Mouse (Mus musculus): ENCODE data around the gene Ccr10.

DNA sequence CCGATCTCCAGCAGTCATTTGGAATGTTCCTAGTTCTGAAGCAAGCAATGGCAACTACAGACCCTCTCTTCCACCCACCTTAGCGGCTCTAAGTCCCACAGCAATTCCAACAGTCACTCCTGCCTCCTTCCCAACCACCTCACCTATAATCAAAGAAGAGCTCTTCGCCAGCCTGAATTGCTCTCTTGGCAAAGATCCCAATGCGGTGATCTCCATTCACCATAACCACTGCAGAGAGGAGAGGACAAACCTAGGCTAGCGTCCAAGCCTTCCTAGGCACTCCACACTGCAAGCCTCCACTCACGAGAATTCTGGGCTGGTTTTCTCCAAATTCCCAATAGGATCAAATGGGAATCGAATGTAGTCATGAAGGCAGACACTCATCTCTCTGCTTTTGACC is 17.8 kb upstream of the Ccr10 start:
- TF ChIP-seq CTCF (conservative IDR thresholded peaks at IDR 0.05; ENCODE audit: low read length) (no peak), POU5F1 (IDR thresholded peaks at IDR 0.05; ENCODE audit: borderline replicate concordance, low read length) (no peak), NANOG (IDR thresholded peaks at IDR 0.05; ENCODE audit: borderline replicate concordance, low read length) (no peak)

All from E14TG2a.4 (cell line).